Mouse (Mus musculus): ENCODE measurements around the gene Sdhc. TPM values are rescaled to one million over a fixed set of nuclear protein-coding genes. Genes with fewer than 3 reads are reported as not detected.
A peak's percentile ranks its signal among the peaks of the same experiment; 100 is the strongest.
"Not testable (repeated sequence)": the region's sequence is repeated elsewhere in the genome, so short reads cannot be mapped to it uniquely, and the experiment has no call there.

Sdhc gene
- polyA plus RNA-seq, 1 experiment from 2014 or later, result 213 TPM

DNA sequence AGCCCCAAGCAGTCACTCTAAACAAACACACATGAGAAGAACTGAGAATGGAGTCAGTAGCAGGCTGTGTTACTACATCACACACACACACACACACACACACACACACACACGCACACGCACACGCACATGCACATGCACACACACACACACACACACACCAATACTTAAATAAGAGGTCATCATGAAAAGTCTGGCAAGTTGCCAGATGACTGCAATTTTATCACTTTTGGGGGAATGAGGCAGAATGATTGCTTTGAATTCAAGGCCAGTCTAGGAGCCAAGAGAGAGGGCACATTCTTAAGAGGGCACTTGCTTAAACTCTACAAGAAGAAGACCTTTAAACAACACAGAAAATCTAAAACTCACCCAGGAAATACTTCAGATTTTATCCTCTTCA is 12.1 kb upstream of the Sdhc start:
- H3K9me3 ChIP-seq, result no peaks in the 10 kb centered on the region
- H3K27me3 ChIP-seq, result peaks cover 22% of the 10 kb centered on the region
- no peak for ATAC-seq (replicated peaks)
- 79% methylated on average over 3 of the region's 3 CpGs for WGBS
- no peak overlapping the region for H3K9ac ChIP-seq (replicated peaks)
- no peaks in the 10 kb centered on the region for H3K4me1 ChIP-seq
- no peak overlapping the region for H3K4me2 ChIP-seq (replicated peaks)
- no peak overlapping the region for H3K4me3 ChIP-seq
- H3K27ac ChIP-seq (replicated peaks), result no peak overlapping the region
- no peaks in the 10 kb centered on the region for H3K36me3 ChIP-seq

DNA sequence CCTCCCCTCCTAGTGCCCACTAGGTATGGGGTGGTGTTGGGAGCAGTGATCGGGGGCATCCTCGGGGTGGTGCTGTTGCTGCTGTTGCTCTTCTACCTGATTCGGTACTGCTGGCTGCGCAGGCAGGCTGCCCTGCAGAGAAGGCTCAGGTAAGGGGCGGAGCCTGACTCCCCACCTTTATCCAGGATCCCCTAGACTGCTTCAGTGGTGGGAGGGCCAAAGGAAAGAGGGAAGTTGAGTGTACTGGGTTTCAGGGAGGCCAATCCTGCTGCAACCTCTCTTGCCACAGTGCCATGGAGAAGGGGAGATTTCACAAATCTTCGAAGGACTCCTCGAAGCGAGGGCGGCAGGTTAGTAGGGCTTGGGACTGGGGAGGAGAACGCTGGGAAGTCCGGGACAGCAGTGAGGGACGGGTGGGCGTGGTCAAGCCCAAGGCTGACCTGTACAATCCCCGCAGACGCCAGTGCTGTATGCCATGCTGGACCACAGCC is 9.1 kb upstream of the Sdhc start:
- no peak for ATAC-seq (replicated peaks)

DNA sequence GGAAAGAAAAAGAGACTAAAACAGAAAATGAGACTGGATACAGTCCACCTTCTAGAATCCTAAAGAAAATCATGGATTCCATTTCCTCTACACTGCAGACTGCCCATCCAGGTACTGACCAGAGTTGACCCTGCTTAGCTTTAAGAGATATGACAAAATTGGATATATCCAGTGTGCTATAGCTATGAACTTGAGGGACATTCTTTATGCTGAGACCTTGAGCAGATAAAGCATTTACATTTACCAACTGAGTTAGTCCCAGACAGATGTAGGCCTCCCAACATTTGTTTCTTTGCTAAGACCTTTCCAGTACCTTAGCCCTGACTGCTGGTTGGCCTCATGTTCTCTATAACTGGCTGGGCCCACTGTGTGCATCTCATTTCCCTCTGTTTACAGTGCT is 7.6 kb upstream of the Sdhc start:
- Histone ChIP-seq H3K9me3 (no peaks in the 10 kb centered on the region), H3K27me3 (peaks cover 25% of the 10 kb centered on the region), H3K27ac (replicated peaks) (no peak overlapping the region), H3K4me3 (no peak overlapping the region), H3K9ac (replicated peaks) (no peak overlapping the region), H3K36me3 (no peaks in the 10 kb centered on the region), H3K4me1 (no peaks in the 10 kb centered on the region), H3K4me2 (replicated peaks) (no peak overlapping the region)
- no peak for ATAC-seq (replicated peaks)

More for the DNA sequence above, 9.1 kb upstream of the Sdhc start:
- Histone ChIP-seq H3K27ac (replicated peaks) (no peak overlapping the region), H3K4me1 (no peaks in the 10 kb centered on the region), H3K4me3 (no peak overlapping the region; the same call in 1 of the 2 replicates), H3K4me2 (replicated peaks) (peak overlapping the region; percentile 23), H3K9me3 (no peaks in the 10 kb centered on the region), H3K36me3 (no peaks in the 10 kb centered on the region), H3K27me3 (peaks cover 25% of the 10 kb centered on the region), H3K9ac (replicated peaks) (no peak overlapping the region)
- 2% methylated on average over 15 of the region's 15 CpGs for WGBS

DNA sequence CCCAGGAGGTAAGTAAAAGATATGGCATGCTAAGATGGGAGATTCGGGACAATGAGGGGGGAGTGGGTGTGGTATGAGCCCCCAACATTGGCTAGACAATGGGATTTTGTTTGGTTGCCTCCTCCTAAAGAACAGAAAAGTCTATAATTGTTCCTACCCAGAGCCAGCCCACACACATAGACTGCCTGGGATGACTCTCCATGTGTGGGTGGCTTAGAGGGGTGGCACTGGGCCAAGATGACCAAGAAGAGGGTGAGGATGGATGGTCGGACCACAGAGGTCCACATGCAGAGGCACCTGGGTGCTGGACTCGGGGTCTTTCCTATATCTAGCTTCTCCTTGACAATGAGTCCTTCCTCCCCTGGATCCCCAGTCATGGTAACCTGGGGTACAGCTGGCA is 6.2 kb upstream of the Sdhc start:
- Histone ChIP-seq H3K4me3 (no peak overlapping the region), H3K27ac (replicated peaks) (no peak overlapping the region), H3K4me2 (replicated peaks) (no peak overlapping the region), H3K4me1 (no peaks in the 10 kb centered on the region), H3K36me3 (no peaks in the 10 kb centered on the region), H3K9me3 (no peaks in the 10 kb centered on the region), H3K9ac (replicated peaks) (no peak overlapping the region), H3K27me3 (peaks cover 25% of the 10 kb centered on the region)
- WGBS, result 71% methylated on average over 3 of the region's 3 CpGs
- ATAC-seq (replicated peaks), result no peak

DNA sequence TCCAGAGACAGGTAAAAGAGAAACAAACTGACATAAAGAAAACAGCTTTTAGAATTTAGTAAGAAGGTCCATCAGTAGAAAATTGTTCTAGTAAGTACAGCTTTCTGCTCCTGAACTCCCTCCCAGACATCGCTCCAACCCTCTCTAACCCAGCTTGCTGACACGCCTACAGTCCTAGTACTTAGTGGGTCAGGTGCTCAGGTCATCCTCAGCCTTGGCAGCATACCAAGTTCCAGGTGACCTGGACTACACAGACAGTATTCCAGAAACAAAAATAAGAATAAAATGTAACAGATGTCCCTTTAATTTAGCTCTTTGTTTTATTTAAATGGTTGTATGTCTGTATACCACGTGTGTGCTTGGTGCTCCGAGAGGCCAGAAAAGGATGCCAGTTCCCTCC is 1.6 kb upstream of the Sdhc start:
- ATAC-seq (replicated peaks), result no peak
- WGBS, result 82% methylated on average over 4 of the region's 4 CpGs

DNA sequence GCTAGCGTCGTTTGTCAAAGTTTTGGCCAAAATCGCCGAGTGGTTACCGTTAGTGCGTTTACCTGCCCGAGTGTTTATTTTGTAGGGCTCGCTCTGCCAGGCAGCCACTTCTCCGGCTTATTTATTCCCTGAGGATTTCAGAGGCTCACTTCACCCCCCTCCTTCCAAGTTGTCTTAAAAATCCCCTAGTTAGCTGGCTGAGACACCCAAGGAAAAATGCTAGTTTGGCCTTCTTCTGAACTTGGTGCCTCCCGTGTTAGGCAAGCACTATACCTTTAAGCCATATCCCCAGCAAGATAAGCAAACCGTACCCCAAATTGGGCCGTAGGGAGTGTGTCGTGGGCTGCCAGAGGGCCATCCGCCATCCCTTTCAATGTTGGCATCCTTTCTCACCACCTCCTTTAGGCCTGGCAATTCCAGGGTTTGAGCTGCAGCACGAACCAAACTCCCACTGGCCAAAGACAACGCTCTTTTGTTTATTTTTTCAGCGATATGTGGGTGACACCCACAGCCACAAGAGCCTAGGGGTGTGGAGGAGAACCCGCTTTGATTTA is 512 bp upstream of the Sdhc start:
- H3K4me1 ChIP-seq, result peaks cover 18% of the 10 kb centered on the region
- H3K4me2 ChIP-seq (replicated peaks), result peak overlapping the region; percentile 84
- H3K9me3 ChIP-seq, result no peaks in the 10 kb centered on the region
- H3K4me3 ChIP-seq, result peak overlapping the region; percentile 79
- H3K36me3 ChIP-seq, result no peaks in the 10 kb centered on the region
- WGBS, result 5% methylated on average over 18 of the region's 18 CpGs
- H3K27ac ChIP-seq (replicated peaks), result peak overlapping the region; percentile 80
- H3K27me3 ChIP-seq, result no peaks in the 10 kb centered on the region; the same call in 1 of the 2 replicates
- ATAC-seq (replicated peaks), result peak; percentile 47
- H3K9ac ChIP-seq (replicated peaks), result peak overlapping the region; percentile 77

More for the DNA sequence above, 1.6 kb upstream of the Sdhc start:
- Histone ChIP-seq H3K27me3 (peaks cover 3% of the 10 kb centered on the region; the same call in 1 of the 2 replicates), H3K9ac (replicated peaks) (no peak overlapping the region), H3K36me3 (no peaks in the 10 kb centered on the region), H3K27ac (replicated peaks) (no peak overlapping the region), H3K4me3 (no peak overlapping the region), H3K9me3 (no peaks in the 10 kb centered on the region), H3K4me1 (peaks cover 18% of the 10 kb centered on the region), H3K4me2 (replicated peaks) (no peak overlapping the region)

DNA sequence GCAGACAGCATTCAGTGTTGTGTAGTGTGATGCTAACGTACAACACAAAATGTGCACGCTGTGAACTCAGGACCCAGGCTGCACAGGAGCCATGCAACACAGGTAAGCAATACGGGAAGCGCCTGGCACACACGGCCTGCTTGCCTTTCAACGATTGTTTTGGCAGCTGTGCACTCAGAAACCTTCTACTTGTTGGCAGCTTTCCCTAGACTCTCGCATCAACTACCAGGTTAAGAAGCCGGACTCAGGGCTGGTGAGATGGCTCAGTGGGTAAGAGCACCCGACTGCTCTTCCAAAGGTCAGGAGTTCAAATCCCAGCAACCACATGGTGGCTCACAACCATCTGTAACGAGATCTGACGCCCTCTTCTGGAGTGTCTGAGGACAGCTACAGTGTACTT is 7.4 kb downstream of the Sdhc start:
- 68% methylated on average over 11 of the region's 11 CpGs for WGBS
- H3K27me3 ChIP-seq; H3K9ac ChIP-seq (replicated peaks); ATAC-seq (replicated peaks); H3K9me3 ChIP-seq; H3K4me1 ChIP-seq; H3K27ac ChIP-seq (replicated peaks); H3K4me3 ChIP-seq; H3K4me2 ChIP-seq (replicated peaks): not testable (repeated sequence)
- peaks cover 53% of the 10 kb centered on the region for H3K36me3 ChIP-seq

DNA sequence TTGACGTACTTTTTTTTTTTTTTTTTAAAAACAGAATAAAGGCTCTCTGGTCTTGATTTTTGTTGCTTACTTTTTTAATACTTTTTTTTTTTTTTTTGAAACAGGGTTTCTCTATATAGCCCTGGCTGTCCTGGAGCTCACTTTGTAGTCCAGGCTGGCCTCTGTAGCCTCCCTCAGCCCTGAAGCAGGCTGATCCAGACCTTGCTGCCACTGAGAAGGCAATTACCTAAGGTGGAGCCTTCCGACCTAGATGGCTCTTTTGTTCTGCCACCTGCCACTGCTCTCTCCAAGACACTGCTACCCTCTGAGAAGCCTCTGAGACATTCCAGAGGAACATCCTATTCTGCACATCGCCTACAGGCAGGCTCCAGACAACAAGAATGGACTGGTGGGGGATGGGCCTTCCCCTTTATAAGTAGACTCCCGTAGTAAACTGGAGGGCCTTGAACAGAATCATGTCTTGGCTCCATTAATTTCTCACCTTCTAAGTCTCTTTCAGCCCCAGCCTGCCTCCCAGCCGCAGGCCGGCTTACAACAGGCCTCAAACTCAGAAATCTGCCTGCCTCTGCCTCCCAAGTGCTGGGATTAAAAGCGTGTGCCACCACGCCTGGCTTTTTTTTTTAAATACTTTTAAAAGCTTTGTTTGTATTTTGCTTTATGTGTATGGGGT is 12.8 kb downstream of the Sdhc start:
- peaks cover 76% of the 10 kb centered on the region for H3K36me3 ChIP-seq
- not testable (repeated sequence) for H3K9ac ChIP-seq (replicated peaks); H3K9me3 ChIP-seq; ATAC-seq (replicated peaks); H3K4me2 ChIP-seq (replicated peaks); H3K4me3 ChIP-seq; H3K27me3 ChIP-seq; H3K4me1 ChIP-seq; H3K27ac ChIP-seq (replicated peaks)
- 91% methylated on average over 8 of the region's 8 CpGs for WGBS

DNA sequence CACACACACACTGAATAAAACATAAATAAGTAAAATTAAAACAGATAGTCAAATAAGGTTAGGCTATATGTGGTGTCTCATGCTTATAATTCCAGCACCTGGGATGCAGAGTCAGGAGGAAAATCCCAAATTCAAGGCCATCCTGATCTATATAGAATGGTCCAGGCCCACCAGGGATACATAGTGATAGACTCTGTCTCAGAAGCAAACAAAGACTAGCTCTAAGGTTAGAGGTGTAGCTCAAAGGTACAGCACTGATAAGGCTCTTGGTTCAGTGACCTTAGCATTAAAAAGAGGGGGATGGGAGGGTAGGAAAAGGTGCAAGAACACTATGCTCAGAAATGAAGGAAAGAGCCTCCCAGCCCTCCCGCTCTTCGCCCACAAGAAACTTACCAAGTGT is 14.8 kb downstream of the Sdhc start:
- Histone ChIP-seq H3K27me3 (no peaks in the 10 kb centered on the region), H3K9me3 (no peaks in the 10 kb centered on the region), H3K4me3 (no peak overlapping the region), H3K27ac (replicated peaks) (no peak overlapping the region), H3K4me1 (no peaks in the 10 kb centered on the region), H3K36me3 (peaks cover 67% of the 10 kb centered on the region), H3K9ac (replicated peaks) (no peak overlapping the region), H3K4me2 (replicated peaks) (no peak overlapping the region)
- WGBS, result 90% methylated on average over 2 of the region's 2 CpGs
- no peak for ATAC-seq (replicated peaks)

DNA sequence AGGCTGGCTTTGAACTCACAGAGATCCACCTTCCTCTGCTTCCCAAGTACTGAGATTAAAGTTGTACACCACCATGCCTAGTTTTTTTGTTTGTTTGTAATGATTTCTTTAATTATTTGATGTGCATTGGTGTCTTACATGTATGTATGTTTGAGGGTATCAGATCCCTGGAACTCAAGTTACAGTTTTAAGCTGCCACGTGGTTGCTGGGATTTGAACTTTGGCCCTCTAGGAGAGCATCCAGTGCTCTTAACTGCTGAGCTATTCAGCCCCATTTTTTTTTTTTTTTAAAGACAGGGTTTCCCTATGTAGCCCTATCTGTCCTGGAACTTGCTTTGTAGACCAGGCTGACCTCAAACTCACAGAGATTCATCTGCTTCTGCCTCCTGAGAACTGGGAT is 19.4 kb downstream of the Sdhc start:
- Histone ChIP-seq H3K4me3 (no peak overlapping the region), H3K9me3 (no peaks in the 10 kb centered on the region), H3K9ac (replicated peaks) (no peak overlapping the region), H3K36me3 (peaks cover 52% of the 10 kb centered on the region), H3K27me3 (no peaks in the 10 kb centered on the region), H3K4me1 (no peaks in the 10 kb centered on the region), H3K4me2 (replicated peaks) (no peak overlapping the region), H3K27ac (replicated peaks) (no peak overlapping the region)
- 77% methylated on average over 1 of the region's 1 CpGs for WGBS
- no peak for ATAC-seq (replicated peaks)

DNA sequence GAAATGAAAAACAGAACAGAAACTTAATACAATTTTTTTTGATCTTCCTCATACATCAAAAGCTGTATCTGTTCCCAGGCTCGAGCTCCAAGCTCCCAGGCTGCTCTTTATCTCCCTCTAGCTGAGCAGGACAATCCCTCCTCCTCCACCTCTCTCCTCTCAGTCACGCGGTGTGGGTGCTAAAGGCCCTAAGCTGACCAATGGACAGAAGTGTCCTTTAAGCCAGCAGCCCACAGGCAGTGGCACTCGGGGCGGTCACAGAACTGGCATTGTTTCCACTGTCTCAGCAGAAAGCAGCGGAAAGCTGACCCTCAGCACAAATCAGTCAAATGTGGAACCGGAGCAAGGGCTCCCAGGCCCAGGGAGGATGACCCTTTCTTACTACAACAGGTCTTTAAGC is 21.2 kb downstream of the Sdhc start:
- Histone ChIP-seq H3K9me3 (no peaks in the 10 kb centered on the region), H3K27ac (replicated peaks) (no peak overlapping the region), H3K4me3 (no peak overlapping the region), H3K27me3 (no peaks in the 10 kb centered on the region), H3K4me2 (replicated peaks) (no peak overlapping the region), H3K4me1 (no peaks in the 10 kb centered on the region), H3K36me3 (peaks cover 38% of the 10 kb centered on the region), H3K9ac (replicated peaks) (no peak overlapping the region)
- WGBS, result 62% methylated on average over 7 of the region's 7 CpGs
- ATAC-seq (replicated peaks), result no peak

DNA sequence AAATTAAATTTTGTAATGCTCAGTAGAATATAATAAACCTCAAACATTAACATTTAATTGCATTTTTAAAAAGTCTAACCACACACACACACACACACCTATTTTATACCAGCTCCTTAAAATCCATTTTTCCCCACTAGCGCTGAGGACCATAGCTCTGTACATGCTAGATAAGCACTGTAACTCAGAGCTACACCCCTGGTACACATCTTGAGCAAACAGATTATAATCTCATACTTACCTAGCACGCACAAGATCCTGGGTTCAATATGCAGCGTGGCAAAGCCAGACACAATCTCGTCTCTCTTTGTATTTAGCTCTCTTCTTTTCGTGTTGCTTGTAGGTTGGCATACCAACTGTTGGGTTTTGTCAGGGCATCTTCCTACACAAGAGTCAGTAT is 26.0 kb downstream of the Sdhc start:
- Histone ChIP-seq H3K27me3 (no peaks in the 10 kb centered on the region), H3K4me2 (replicated peaks) (no peak overlapping the region), H3K9ac (replicated peaks) (no peak overlapping the region), H3K36me3 (peaks cover 7% of the 10 kb centered on the region), H3K4me1 (no peaks in the 10 kb centered on the region), H3K27ac (replicated peaks) (no peak overlapping the region), H3K4me3 (no peak overlapping the region), H3K9me3 (no peaks in the 10 kb centered on the region)
- no peak for ATAC-seq (replicated peaks)
- WGBS, result 92% methylated on average over 5 of the region's 5 CpGs

DNA sequence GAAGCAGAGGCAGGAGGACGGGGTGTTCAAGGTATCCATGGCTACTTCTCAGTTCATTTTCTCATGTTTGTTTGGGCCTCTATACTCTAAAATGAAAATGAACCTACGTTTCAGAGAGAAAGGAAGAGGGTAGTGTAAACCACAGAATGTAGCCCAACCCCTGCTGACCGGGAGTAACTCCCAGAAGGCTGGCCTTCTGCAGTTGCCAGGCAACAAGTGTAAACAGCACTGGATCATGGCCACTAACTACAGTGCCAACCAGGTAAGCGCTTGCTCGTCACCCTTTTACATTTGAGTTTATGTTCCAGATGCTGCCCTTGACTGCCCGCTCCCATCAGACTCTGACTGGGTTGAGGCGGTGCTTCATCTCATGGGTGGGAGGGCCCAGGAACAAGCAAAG is 27.5 kb downstream of the Sdhc start:
- Histone ChIP-seq H3K9me3 (no peaks in the 10 kb centered on the region), H3K27ac (replicated peaks) (no peak overlapping the region), H3K9ac (replicated peaks) (no peak overlapping the region), H3K4me3 (no peak overlapping the region), H3K4me2 (replicated peaks) (no peak overlapping the region), H3K4me1 (0 out of 2 replicates have a peak, but pooled peaks cover 3% of the 10 kb centered on the region), H3K36me3 (no peaks in the 10 kb centered on the region; the same call in 1 of the 2 replicates), H3K27me3 (no peaks in the 10 kb centered on the region)
- no peak for ATAC-seq (replicated peaks)
- 28% methylated on average over 7 of the region's 7 CpGs for WGBS

Measured in forebrain, embryonic 15.5 days (tissue).